In the genomic region with DNA sequence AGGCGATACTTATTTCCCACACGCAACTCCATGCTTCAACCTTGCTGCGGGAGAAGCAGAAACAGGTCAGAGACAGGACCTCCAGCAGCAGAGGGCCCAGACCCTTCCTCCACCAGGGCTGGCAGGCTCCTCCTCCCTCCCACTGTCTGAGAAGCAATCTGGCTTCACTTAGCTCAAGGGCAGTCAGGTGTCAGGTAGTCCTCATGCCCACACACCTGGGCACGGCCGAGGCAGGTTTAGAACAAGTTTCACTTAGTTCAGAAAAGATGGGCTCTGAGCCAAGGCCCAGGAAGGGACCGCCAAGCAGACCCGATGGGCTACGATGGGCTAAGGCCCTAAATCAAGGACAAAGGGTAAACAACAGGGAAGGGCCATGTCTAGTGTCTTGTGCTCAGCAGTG, we compare ENCODE assay signal across 9 mouse cellular contexts. TPM values are rescaled to one million over a fixed set of nuclear protein-coding genes. Genes with fewer than 3 reads are reported as not detected.
DNase-seq lines count a peak whose midpoint lies in the region; ATAC-seq and TF ChIP-seq lines count a peak whose summit lies in the region.
"Had no signal": no experiment of that assay in that cellular context is flagged by ENCODE, and none has a peak within 500 bp of the region (broad histone marks: within the 10 kb centered on the region; RNA-seq: fewer than 3 reads in every experiment).

No protein-coding gene starts in this region.

- ATAC-seq in heart, embryonic 15.5 days (replicated peaks; ENCODE audit: insufficient number of reproducible peaks, insufficient read depth, low FRiP score, low read depth), result no peak
- no peak for ATAC-seq in forebrain, embryonic 16.5 days
- ATAC-seq in midbrain, embryonic 12.5 days (ENCODE audit: low FRiP score, low read depth), result no peak

- in situ Hi-C loops in ES-E14 (cut with MboI; ENCODE audit: low sequenced_read_pairs in 2 of 2, unreplicated experiment in 2 of 2), result no loop called here

- DNase-seq in heart, postnatal 14 days, result no peak
- no peak for DNase-seq in ES-E14 (ENCODE audit: low read depth, low spot score)
- no peak for DNase-seq in thymus, postnatal 0 days (ENCODE audit: low spot score)
- DNase-seq in thymus, adult 18-20 months, result no peak
- DNase-seq in adrenal gland, postnatal 14 days, result no peak
- DNase-seq: thymus, adult 2 months had no signal

- H3K27me3 ChIP-seq in heart, embryonic 15.5 days, result no peaks in the 10 kb centered on the region
- no peaks in the 10 kb centered on the region for H3K27me3 ChIP-seq in forebrain, embryonic 16.5 days (replicated peaks; ENCODE audit: control insufficient read depth, insufficient read depth, low read length)
- peaks cover 10% of the 10 kb centered on the region; the same call in 1 of the 2 replicates for H3K27me3 ChIP-seq in midbrain, embryonic 12.5 days

- H3K4me2 ChIP-seq in heart, embryonic 15.5 days, result peak overlapping the region; percentile 30
- H3K4me2 ChIP-seq in forebrain, embryonic 16.5 days (ENCODE audit: low read length), result peak overlapping the region; percentile 96; the same call in 1 of the 2 replicates
- peak overlapping the region; percentile 96 for H3K4me2 ChIP-seq in midbrain, embryonic 12.5 days (replicated peaks)

- 57% methylated on average over 8 of the region's 8 CpGs for WGBS in heart, embryonic 15.5 days
- 76% methylated on average over 8 of the region's 8 CpGs for WGBS in forebrain, embryonic 16.5 days
- WGBS in midbrain, embryonic 12.5 days, result 88% methylated on average over 8 of the region's 8 CpGs

- H3K27ac ChIP-seq in heart, embryonic 15.5 days, result peak overlapping the region; percentile 54
- H3K27ac ChIP-seq in ES-E14 (ENCODE audit: insufficient read depth, low read depth, low read length, poor library complexity, severe bottlenecking), result 0 out of 2 replicates have a peak overlapping the region, but pooled peaks have one; percentile 30
- no peak overlapping the region for H3K27ac ChIP-seq in forebrain, embryonic 16.5 days (ENCODE audit: low read length)
- no peak overlapping the region for H3K27ac ChIP-seq in midbrain, embryonic 12.5 days (replicated peaks)

- peaks cover 86% of the 10 kb centered on the region for H3K4me1 ChIP-seq in heart, embryonic 15.5 days (replicated peaks)
- H3K4me1 ChIP-seq in ES-E14 (ENCODE audit: control insufficient read depth in 2 of 2, insufficient read depth in 2 of 2, low read length in 2 of 2, poor library complexity in 1 of 2), result peaks cover 29 to 54% of the 10 kb centered on the region in 2 experiments
- H3K4me1 ChIP-seq in forebrain, embryonic 16.5 days (replicated peaks; ENCODE audit: control insufficient read depth, insufficient read depth, low read length), result peaks cover 56% of the 10 kb centered on the region
- H3K4me1 ChIP-seq in midbrain, embryonic 12.5 days, result peaks cover 70% of the 10 kb centered on the region

- peak overlapping the region; percentile 32; the same call in 1 of the 2 replicates for H3K9ac ChIP-seq in heart, embryonic 15.5 days
- peak overlapping the region; percentile 3; the same call in 1 of the 2 replicates for H3K9ac ChIP-seq in ES-E14 (ENCODE audit: insufficient read depth, low read depth, low read length, poor library complexity, severe bottlenecking)
- H3K9ac ChIP-seq in forebrain, embryonic 16.5 days (replicated peaks; ENCODE audit: low read depth, low read length), result no peak overlapping the region; the same call in 1 of the 2 replicates
- H3K9ac ChIP-seq in midbrain, embryonic 12.5 days (replicated peaks), result peak overlapping the region; percentile 99; the same call in 1 of the 2 replicates

- intact Hi-C loops in heart, postnatal 14 days (cut with DNase I), result loop anchor here (5.0 kb wide), 1 partner anchor 37 kb away; the partner anchor contains the start of gene Tmem184b

- H3K9me3 ChIP-seq in heart, embryonic 15.5 days (replicated peaks), result no peaks in the 10 kb centered on the region
- no peaks in the 10 kb centered on the region for H3K9me3 ChIP-seq in ES-E14 (ENCODE audit: control insufficient read depth, insufficient read depth, low read depth, low read length)
- H3K9me3 ChIP-seq in forebrain, embryonic 16.5 days (ENCODE audit: control insufficient read depth, low read length), result no peaks in the 10 kb centered on the region; the same call in 1 of the 2 replicates
- H3K9me3 ChIP-seq in midbrain, embryonic 12.5 days, result no peaks in the 10 kb centered on the region

- peaks cover 23% of the 10 kb centered on the region; the same call in 1 of the 2 replicates for H3K36me3 ChIP-seq in heart, embryonic 15.5 days
- peaks cover 16% of the 10 kb centered on the region; the same call in 1 of the 2 replicates for H3K36me3 ChIP-seq in ES-E14 (ENCODE audit: control insufficient read depth, insufficient read depth, low read length, poor library complexity, severe bottlenecking)
- H3K36me3 ChIP-seq in forebrain, embryonic 16.5 days (ENCODE audit: control insufficient read depth, insufficient read depth), result peaks cover 22% of the 10 kb centered on the region
- peaks cover 53% of the 10 kb centered on the region for H3K36me3 ChIP-seq in midbrain, embryonic 12.5 days

- H3K4me3 ChIP-seq in heart, embryonic 15.5 days, result no peak overlapping the region
- peak overlapping the region; percentile 4 to 48; a peak in 2 of 4 replicates for H3K4me3 ChIP-seq in ES-E14 (ENCODE audit: insufficient read depth in 1 of 2, low read depth in 1 of 2, low read length in 2 of 2, poor library complexity in 1 of 2, severe bottlenecking in 1 of 2)
- H3K4me3 ChIP-seq in forebrain, embryonic 16.5 days (replicated peaks; ENCODE audit: low read length), result no peak overlapping the region
- 0 out of 2 replicates have a peak overlapping the region, but pooled peaks have one; percentile 10 for H3K4me3 ChIP-seq in midbrain, embryonic 12.5 days

TF ChIP-seq in ES-E14, 5 proteins besides CTCF, POLR2A, EP300 and RAD21:
- TF ChIP-seq HCFC1 (IDR thresholded peaks at IDR 0.05; ENCODE audit: borderline replicate concordance, insufficient read depth, low read length) (no peak), CHD2 (IDR thresholded peaks at IDR 0.05; ENCODE audit: low read depth, low read length) (no peak), MAFK (IDR thresholded peaks at IDR 0.05; ENCODE audit: insufficient read depth, low read depth, low read length) (no peak), ZC3H11A (IDR thresholded peaks at IDR 0.05; ENCODE audit: borderline replicate concordance, low read depth, low read length) (no peak), ZNF384 (IDR thresholded peaks at IDR 0.05; ENCODE audit: low read depth, low read length) (no peak)
TF ChIP-seq in ES-E14: peak in this region for 0.

RNA-seq across cellular contexts. Expression of gene Csnk1e, which starts 16.6 kb away (rescaled TPM):
- polyA plus RNA-seq in heart, embryonic 15.5 days (2015; fragmentation: Nextera tagmentation; extraction: Ambion mirVana), result 74.9 and 81.9 TPM in 2 replicates
- 10 to 100 TPM; 62.3 to 67.3 TPM for total RNA-seq in heart, postnatal 14 days (2021)
- total RNA-seq in ES-E14 (2012; rRNA removed), result 72.8 and 82.0 TPM in 2 replicates
- polyA plus RNA-seq in forebrain, embryonic 16.5 days (2015; fragmentation: Nextera tagmentation; extraction: Ambion mirVana), result 234 and 240 TPM in 2 replicates
- 267 and 291 TPM in 2 replicates for polyA plus RNA-seq in midbrain, embryonic 12.5 days (2016; fragmentation: Nextera tagmentation; extraction: Ambion mirVana)
- polyA plus RNA-seq in thymus, postnatal 0 days (2015; fragmentation: Nextera tagmentation; extraction: Ambion mirVana), result 52.2 and 70.8 TPM in 2 replicates
- total RNA-seq in adrenal gland, postnatal 14 days (2021), result 66.7 and 85.8 TPM in 2 replicates

RNA-seq across cellular contexts. Expression of gene Tmem184b, which starts 35.4 kb away (rescaled TPM):
- polyA plus RNA-seq in heart, embryonic 15.5 days (2015; fragmentation: Nextera tagmentation; extraction: Ambion mirVana), result 58.3 and 83.8 TPM in 2 replicates
- total RNA-seq in heart, postnatal 14 days (2021), result 10 to 100 TPM; 52.8 to 55.6 TPM
- 40.6 and 51.7 TPM in 2 replicates for total RNA-seq in ES-E14 (2012; rRNA removed)
- 43.4 and 44.0 TPM in 2 replicates for polyA plus RNA-seq in forebrain, embryonic 16.5 days (2015; fragmentation: Nextera tagmentation; extraction: Ambion mirVana)
- 47.1 and 47.9 TPM in 2 replicates for polyA plus RNA-seq in midbrain, embryonic 12.5 days (2016; fragmentation: Nextera tagmentation; extraction: Ambion mirVana)
- 30.0 and 37.4 TPM in 2 replicates for polyA plus RNA-seq in thymus, postnatal 0 days (2015; fragmentation: Nextera tagmentation; extraction: Ambion mirVana)
- 45.2 and 48.0 TPM in 2 replicates for total RNA-seq in adrenal gland, postnatal 14 days (2021)

Comparison
In these comparisons a context has a peak if more than half of its experiments do, and no peak if none do; other contexts are left out.
1. H3K27ac ChIP-seq: peak in heart, embryonic 15.5 days (single experiment) and ES-E14 (single experiment); none in forebrain, embryonic 16.5 days (single experiment) and midbrain, embryonic 12.5 days (single experiment).
2. H3K4me2 ChIP-seq: peak in every context shown above with its lines; median percentile 96 in forebrain, embryonic 16.5 days; 96 in midbrain, embryonic 12.5 days; 30 in heart, embryonic 15.5 days.
3. H3K4me3 ChIP-seq: peak in ES-E14 (2 of 2) and midbrain, embryonic 12.5 days (single experiment); none in heart, embryonic 15.5 days (single experiment) and forebrain, embryonic 16.5 days (single experiment).